Comparison of ENCODE assay signal across 8 mouse cellular contexts in the genomic region with DNA sequence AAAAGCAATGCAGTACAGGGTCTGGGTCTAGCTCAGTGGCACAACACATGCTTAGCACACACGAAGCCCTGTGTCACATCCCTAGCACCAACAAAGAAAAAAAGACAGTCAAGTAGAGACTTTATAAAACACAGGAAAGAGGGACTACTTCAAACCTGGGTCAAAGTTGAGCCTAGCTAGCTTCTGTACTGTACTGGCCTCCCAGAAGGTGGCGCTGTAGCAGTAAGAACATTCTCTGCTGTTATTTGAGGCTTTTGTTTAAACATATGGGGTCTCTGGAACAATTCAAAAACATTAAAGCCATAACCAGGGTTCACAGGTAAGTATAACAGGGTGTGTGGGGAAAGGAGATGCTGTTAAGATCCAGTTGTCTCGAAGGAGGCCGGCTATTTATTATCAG. TPM values are rescaled to one million over a fixed set of nuclear protein-coding genes. Genes with fewer than 3 reads are reported as not detected.
DNase-seq lines count a peak whose midpoint lies in the region; ATAC-seq and TF ChIP-seq lines count a peak whose summit lies in the region.

No protein-coding gene starts in this region.

- no peak overlapping the region for H3K4me3 ChIP-seq in lung, adult 2 months (replicated peaks; ENCODE audit: extremely low read depth, low read depth, low read length)
- no peak overlapping the region for H3K4me3 ChIP-seq in limb, embryonic 12.5 days (replicated peaks)

- peak; percentile 14; the same call in 1 of the 2 replicates for ATAC-seq in frontal cortex, adult (ENCODE audit: low TSS enrichment)
- ATAC-seq in limb, embryonic 12.5 days (ENCODE audit: insufficient number of reproducible peaks, insufficient read depth, low FRiP score, low TSS enrichment, low read depth): no peak
- no peak for ATAC-seq in erythroid progenitor cell, adult 5-6 weeks (replicated peaks; ENCODE audit: low FRiP score, poor library complexity, severe bottlenecking)

- no peak overlapping the region for H3K9ac ChIP-seq in limb, embryonic 12.5 days (replicated peaks)

- H3K36me3 ChIP-seq in limb, embryonic 12.5 days: no peaks in the 10 kb centered on the region

- H3K4me2 ChIP-seq in limb, embryonic 12.5 days: no peak overlapping the region

- H3K4me1 ChIP-seq in lung, adult 2 months (ENCODE audit: control insufficient read depth, insufficient read depth, low read length): no peaks in the 10 kb centered on the region
- H3K4me1 ChIP-seq in limb, embryonic 12.5 days (replicated peaks): peaks cover 54% of the 10 kb centered on the region

- peak overlapping the region; percentile 85; the same call in 1 of the 2 replicates for H3K27ac ChIP-seq in limb, embryonic 12.5 days

- peak; percentile 42; the same call in 1 of the 2 replicates for TF ChIP-seq CTCF in lung, adult 2 months (IDR thresholded peaks at IDR 0.05; ENCODE audit: insufficient read depth, low read length)

- no peaks in the 10 kb centered on the region for H3K27me3 ChIP-seq in limb, embryonic 12.5 days

- WGBS in lung, adult 2 months: 63% methylated on average over 4 of the region's 4 CpGs
- 40% methylated on average over 4 of the region's 4 CpGs for WGBS in limb, embryonic 12.5 days

- no peak for TF ChIP-seq POLR2A in lung, adult 2 months (IDR thresholded peaks at IDR 0.05; ENCODE audit: borderline replicate concordance, extremely low read depth, low read depth, low read length)

- DNase-seq in frontal cortex, postnatal 36 days (ENCODE audit: low spot score in 2 of 2): no peak
- DNase-seq in lung, adult 2 months: peak; percentile 48
- no peak for DNase-seq in lung, postnatal 25 days (ENCODE audit: low spot score)
- peak; percentile 37 to 43 for DNase-seq in adrenal gland, postnatal 36 days
- no peak for DNase-seq in urinary bladder, adult 18-20 months (ENCODE audit: low spot score in 2 of 2)

- no peaks in the 10 kb centered on the region for H3K9me3 ChIP-seq in limb, embryonic 12.5 days

RNA-seq across cellular contexts. Expression of a gene that starts 54.4 kb away (rescaled TPM):
- 24.8 and 33.9 TPM in 2 replicates for polyA plus RNA-seq in lung, adult 2 months (2012; rRNA removed)
- 10 to 100 TPM in 1 of 2 experiments, 1 to 10 TPM in 1; 8.2 to 11.1 TPM for total RNA-seq in adrenal gland, postnatal 36 days (2021)
- polyA plus RNA-seq in limb, embryonic 12.5 days (2016; fragmentation: Nextera tagmentation; extraction: Ambion mirVana): 33.4 and 40.0 TPM in 2 replicates
- total RNA-seq in erythroid progenitor cell, adult 5-6 weeks (2015; ENCODE audit: low replicate concordance): not detected in 2 replicates
- not detected in 2 replicates for total RNA-seq in erythroid progenitor cell, adult 5-6 weeks (2017; ENCODE audit: low replicate concordance)

RNA-seq across cellular contexts. Expression of a gene that starts 57.9 kb away (rescaled TPM):
- 32.8 and 49.6 TPM in 2 replicates for polyA plus RNA-seq in lung, adult 2 months (2012; rRNA removed)
- total RNA-seq in adrenal gland, postnatal 36 days (2021): 10 to 100 TPM; 23.5 to 25.9 TPM
- 80.5 and 84.1 TPM in 2 replicates for polyA plus RNA-seq in limb, embryonic 12.5 days (2016; fragmentation: Nextera tagmentation; extraction: Ambion mirVana)
- total RNA-seq in erythroid progenitor cell, adult 5-6 weeks (2015; ENCODE audit: low replicate concordance): not detected in 2 replicates
- not detected in 2 replicates for total RNA-seq in erythroid progenitor cell, adult 5-6 weeks (2017; ENCODE audit: low replicate concordance)

Comparison
In these comparisons a context has a peak if more than half of its experiments do, and no peak if none do; other contexts are left out.
1. DNase-seq: peak in lung, adult 2 months (single experiment) and adrenal gland, postnatal 36 days (2 of 2); none in frontal cortex, postnatal 36 days (0 of 2), lung, postnatal 25 days (single experiment) and urinary bladder, adult 18-20 months (0 of 2).
2. RNA of a gene that starts 54.4 kb away (total RNA-seq): 8.2 to 11.1 TPM in adrenal gland, postnatal 36 days; not detected in erythroid progenitor cell, adult 5-6 weeks; every median in the first group is over 4 times any median in the second.
3. RNA of a gene that starts 57.9 kb away (total RNA-seq): 23.5 to 25.9 TPM in adrenal gland, postnatal 36 days; not detected in erythroid progenitor cell, adult 5-6 weeks; every median in the first group is over 10 times any median in the second.